Mouse (Mus musculus): ENCODE measurements at regions not wholly inside any gene's neighbourhood (a gene's known extent, or its start where the extent isn't known, plus 50 kb on each side); places are given as distances from the start of the nearest gene placed in this dataset.

DNA sequence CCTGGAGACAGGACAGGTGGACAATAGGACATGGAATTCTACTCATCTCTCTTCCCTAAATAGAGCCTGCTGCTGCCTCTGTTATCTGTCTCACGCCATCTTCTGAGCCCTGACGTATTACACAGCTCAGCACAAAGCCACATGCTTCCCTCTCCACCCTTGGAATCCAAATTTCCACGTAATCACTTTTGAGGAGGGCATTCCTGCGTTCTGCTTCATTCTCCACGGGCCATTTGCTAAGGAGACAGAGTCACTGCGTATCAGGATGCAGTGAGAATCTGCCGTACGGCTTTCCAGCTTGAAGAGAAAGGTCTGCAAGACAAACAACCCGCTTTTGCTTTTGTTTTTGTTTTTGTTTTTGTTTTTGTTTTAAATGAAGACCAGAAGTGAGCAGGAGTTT is 53.5 kb upstream of the Arid1b start:
- DNase-seq (ENCODE audit: low spot score in 2 of 2), result no peak

DNA sequence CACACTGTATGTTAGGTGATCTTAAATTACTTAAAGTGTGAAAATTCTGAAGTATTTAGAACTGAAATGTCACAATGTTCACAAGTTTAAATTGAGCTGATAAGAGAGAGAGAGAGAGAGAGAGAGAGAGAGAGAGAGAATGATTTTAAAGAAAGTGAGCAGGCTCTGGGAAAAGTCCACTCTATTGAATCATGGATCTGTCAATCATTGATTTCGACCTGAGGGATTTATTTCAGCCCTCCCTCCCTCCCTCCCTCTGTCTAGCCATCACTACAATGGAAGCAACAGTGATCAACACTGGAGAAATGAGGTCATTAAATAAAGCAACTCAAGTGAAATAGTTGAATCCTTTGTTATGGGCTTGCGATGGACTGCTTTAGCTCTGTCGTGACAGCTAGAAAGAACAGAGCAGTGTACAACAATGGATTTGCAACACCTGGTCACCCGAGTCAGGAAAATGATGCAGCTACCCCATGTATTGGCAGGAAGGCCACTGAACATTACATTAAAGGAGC is 52.8 kb upstream of the Arid1b start:
- no peak for DNase-seq (ENCODE audit: low spot score in 2 of 2)

DNA sequence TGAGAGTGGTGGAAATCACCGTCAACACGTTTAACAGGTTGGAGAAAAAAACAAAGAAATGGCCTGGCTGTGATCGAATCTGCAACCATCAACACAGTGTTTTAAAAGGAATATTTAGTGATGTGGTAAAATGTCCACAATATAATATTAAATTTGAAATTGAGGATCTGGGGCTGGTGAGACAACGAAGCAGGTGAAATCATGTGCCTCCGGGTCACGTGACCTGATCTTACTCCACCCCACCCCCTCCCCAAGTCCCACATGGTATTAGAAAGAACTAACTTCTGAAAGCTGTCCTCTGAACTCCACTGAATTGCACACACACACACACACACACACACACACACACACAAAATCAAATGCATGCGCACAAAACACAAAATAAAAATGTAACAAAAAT is 51.3 kb upstream of the Arid1b start:
- DNase-seq (ENCODE audit: low spot score in 2 of 2), result no peak

All from right cerebral cortex, postnatal 10 days (tissue).